Mouse (Mus musculus): ENCODE data around the gene Igfbp4. TPM values are rescaled to one million over a fixed set of nuclear protein-coding genes. Genes with fewer than 3 reads are reported as not detected.

Gene Igfbp4
- total and polyA plus RNA-seq, 3 experiments: 0.16 to 0.21 TPM; not detected in 1

DNA sequence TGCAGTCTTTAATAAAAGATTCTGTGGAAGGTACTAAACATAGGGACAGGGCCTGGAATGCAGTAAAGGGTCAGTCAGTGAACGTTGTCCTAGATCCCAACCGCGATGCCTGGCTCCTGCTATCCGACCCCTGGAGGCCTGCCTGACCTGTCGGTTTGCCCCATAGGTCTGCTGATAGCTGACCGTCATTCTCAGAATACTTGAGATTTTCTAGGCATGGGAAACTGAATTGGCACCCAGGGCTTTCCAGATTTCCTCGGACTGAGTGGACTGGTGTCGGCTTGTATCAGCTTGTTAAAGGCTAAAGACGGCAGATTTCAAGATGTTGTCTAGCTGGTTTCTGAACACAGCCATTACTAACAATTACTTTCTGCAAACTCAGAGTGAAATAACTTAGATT is 43.3 kb downstream of the Igfbp4 start:
- no peaks in the 10 kb centered on the region for H3K79me2 ChIP-seq (replicated peaks; ENCODE audit: control insufficient read depth, extremely low read depth, insufficient read depth, poor library complexity, severe bottlenecking)
- no peak overlapping the region for H3K9ac ChIP-seq (ENCODE audit: insufficient read depth, low read depth)
- H3K4me3 ChIP-seq (replicated peaks in 1 of 3; ENCODE audit: low read depth in 2 of 3, low read length in 2 of 3, poor library complexity in 1 of 3): no peak overlapping the region
- in situ Hi-C loops (cut with MboI; ENCODE audit: low pct_ligation_motif_present, low pct_unique_long_range_greater_than_20kb, low sequenced_read_pairs): no loop called here
- H3K27me3 ChIP-seq (replicated peaks): peaks cover 32% of the 10 kb centered on the region
- peaks cover 2% of the 10 kb centered on the region for H3K9me3 ChIP-seq (replicated peaks; ENCODE audit: low read length)
- peaks cover 8 to 18% of the 10 kb centered on the region in 2 experiments for H3K4me1 ChIP-seq (ENCODE audit: control insufficient read depth in 1 of 2, insufficient read depth in 2 of 2)
- H3K27ac ChIP-seq (ENCODE audit: insufficient read depth, low read depth): no peak overlapping the region
- no peak for DNase-seq (ENCODE audit: extremely low read depth)
- no peak overlapping the region for H3K4me2 ChIP-seq (ENCODE audit: insufficient read depth, low read depth, poor library complexity, severe bottlenecking)
- no peak for TF ChIP-seq USF1 (IDR thresholded peaks at IDR 0.05; ENCODE audit: low read depth, low read length)
- no peak for TF ChIP-seq NRF1 (IDR thresholded peaks at IDR 0.05; ENCODE audit: low read depth, low read length)
- no peak for TF ChIP-seq NELFE (IDR thresholded peaks at IDR 0.05; ENCODE audit: low read depth, low read length)
- TF ChIP-seq EP300 (IDR thresholded peaks at IDR 0.05; ENCODE audit: low read length): no peak
- no peak for TF ChIP-seq GABPA (IDR thresholded peaks at IDR 0.05; ENCODE audit: insufficient replicate concordance, low read depth, low read length)
- no peak for TF ChIP-seq MEF2A (IDR thresholded peaks at IDR 0.05; ENCODE audit: borderline replicate concordance, low read depth, low read length)
- H3K36me3 ChIP-seq (replicated peaks in 1 of 2; ENCODE audit: control insufficient read depth in 1 of 2, insufficient read depth in 1 of 2, low read length in 1 of 2): no peaks in the 10 kb centered on the region
- dilution Hi-C loops (cut with MboI; ENCODE audit: extremely low pct_ligation_motif_present, extremely low pct_unique_long_range_greater_than_20kb, low sequenced_read_pairs): no loop called here

DNA sequence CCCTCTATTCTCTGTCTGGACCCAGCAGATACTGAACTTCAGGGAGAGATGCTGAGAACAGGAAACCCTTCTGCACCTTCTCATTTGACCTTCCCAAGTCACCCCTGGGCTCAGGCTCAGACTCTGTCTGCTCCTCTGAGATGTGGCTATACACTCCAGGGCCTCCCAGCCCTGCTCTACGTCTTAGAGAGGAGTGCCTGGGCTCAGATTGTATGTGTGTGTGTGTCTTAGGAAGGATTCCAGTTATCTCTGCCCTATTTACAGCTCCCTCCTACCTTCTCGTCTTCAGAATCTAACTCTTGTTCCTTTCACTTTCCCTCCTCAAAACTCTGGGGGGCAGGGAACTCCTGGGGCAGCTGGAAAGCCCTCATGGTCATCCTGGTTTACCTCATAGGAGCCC is 47.4 kb downstream of the Igfbp4 start:
- Histone ChIP-seq H3K4me3 (replicated peaks in 1 of 3; ENCODE audit: low read depth in 2 of 3, low read length in 2 of 3, poor library complexity in 1 of 3) (no peak overlapping the region), H3K27me3 (replicated peaks) (peaks cover 29% of the 10 kb centered on the region), H3K27ac (ENCODE audit: insufficient read depth, low read depth) (no peak overlapping the region), H3K79me2 (replicated peaks; ENCODE audit: control insufficient read depth, extremely low read depth, insufficient read depth, poor library complexity, severe bottlenecking) (no peaks in the 10 kb centered on the region), H3K9ac (ENCODE audit: insufficient read depth, low read depth) (no peak overlapping the region), H3K4me2 (ENCODE audit: insufficient read depth, low read depth, poor library complexity, severe bottlenecking) (peak overlapping the region; percentile 32; the same call in 1 of the 2 replicates), H3K9me3 (replicated peaks; ENCODE audit: low read length) (no peaks in the 10 kb centered on the region), H3K4me1 (ENCODE audit: control insufficient read depth in 1 of 2, insufficient read depth in 2 of 2) (peaks cover 10 to 18% of the 10 kb centered on the region in 2 experiments), H3K36me3 (replicated peaks in 1 of 2; ENCODE audit: control insufficient read depth in 1 of 2, insufficient read depth in 1 of 2, low read length in 1 of 2) (no peaks in the 10 kb centered on the region)
- in situ Hi-C loops (cut with MboI; ENCODE audit: low pct_ligation_motif_present, low pct_unique_long_range_greater_than_20kb, low sequenced_read_pairs) (no loop called here), dilution Hi-C loops (cut with MboI; ENCODE audit: extremely low pct_ligation_motif_present, extremely low pct_unique_long_range_greater_than_20kb, low sequenced_read_pairs) (no loop called here)
- DNase-seq (ENCODE audit: extremely low read depth): no peak
- no peak for TF ChIP-seq MAFK (IDR thresholded peaks at IDR 0.05; ENCODE audit: insufficient replicate concordance, low read length)
- TF ChIP-seq KAT2A (IDR thresholded peaks at IDR 0.05; ENCODE audit: insufficient replicate concordance, low read length): no peak
- no peak for TF ChIP-seq ELF1 (IDR thresholded peaks at IDR 0.05; ENCODE audit: low read depth, low read length)
- TF ChIP-seq HCFC1 (IDR thresholded peaks at IDR 0.05; ENCODE audit: low read depth, low read length): no peak
- TF ChIP-seq ZNF384 (IDR thresholded peaks at IDR 0.05; ENCODE audit: low read depth, low read length): no peak
- no peak for TF ChIP-seq ZKSCAN1 (IDR thresholded peaks at IDR 0.05; ENCODE audit: borderline replicate concordance, low read depth, low read length)
- no peak for TF ChIP-seq CHD2 (IDR thresholded peaks at IDR 0.05; ENCODE audit: low read length)
- TF ChIP-seq USF1 (IDR thresholded peaks at IDR 0.05; ENCODE audit: low read depth, low read length): no peak
- TF ChIP-seq USF2 (conservative IDR thresholded peaks at IDR 0.05; ENCODE audit: low read depth, low read length): no peak
- no peak for TF ChIP-seq MYC (IDR thresholded peaks at IDR 0.05; ENCODE audit: low read depth, low read length)
- no peak for TF ChIP-seq IRF4 (IDR thresholded peaks at IDR 0.05; ENCODE audit: low read depth, low read length)
- TF ChIP-seq SIN3A (IDR thresholded peaks at IDR 0.05; ENCODE audit: low read length): no peak
- no peak for TF ChIP-seq MAX (IDR thresholded peaks at IDR 0.05; ENCODE audit: low read length)
- TF ChIP-seq POLR2A (IDR thresholded peaks at IDR 0.05; ENCODE audit: low read depth, low read length): no peak
- no peak for TF ChIP-seq MEF2A (IDR thresholded peaks at IDR 0.05; ENCODE audit: borderline replicate concordance, low read depth, low read length)
- TF ChIP-seq ETS1 (conservative IDR thresholded peaks at IDR 0.05; ENCODE audit: low read depth, low read length): no peak
- TF ChIP-seq JUN (IDR thresholded peaks at IDR 0.05; ENCODE audit: insufficient read depth, low read depth, low read length): no peak

Data from CH12.LX (cell line).